Mouse (Mus musculus) thymus, postnatal 25 days (tissue): ENCODE measurements around the gene Lpcat3.
A peak's percentile ranks its signal among the peaks of the same experiment; 100 is the strongest.

Experiments
- DNase-seq: peaks from one replicate; pipeline ENCODE4 v3.0.0; 2022

Gene Lpcat3

GRCm38 (mm10) chr6:124708289-124708889, 45.6 kb downstream of the Lpcat3 start:
- no peak for DNase-seq

DNA sequence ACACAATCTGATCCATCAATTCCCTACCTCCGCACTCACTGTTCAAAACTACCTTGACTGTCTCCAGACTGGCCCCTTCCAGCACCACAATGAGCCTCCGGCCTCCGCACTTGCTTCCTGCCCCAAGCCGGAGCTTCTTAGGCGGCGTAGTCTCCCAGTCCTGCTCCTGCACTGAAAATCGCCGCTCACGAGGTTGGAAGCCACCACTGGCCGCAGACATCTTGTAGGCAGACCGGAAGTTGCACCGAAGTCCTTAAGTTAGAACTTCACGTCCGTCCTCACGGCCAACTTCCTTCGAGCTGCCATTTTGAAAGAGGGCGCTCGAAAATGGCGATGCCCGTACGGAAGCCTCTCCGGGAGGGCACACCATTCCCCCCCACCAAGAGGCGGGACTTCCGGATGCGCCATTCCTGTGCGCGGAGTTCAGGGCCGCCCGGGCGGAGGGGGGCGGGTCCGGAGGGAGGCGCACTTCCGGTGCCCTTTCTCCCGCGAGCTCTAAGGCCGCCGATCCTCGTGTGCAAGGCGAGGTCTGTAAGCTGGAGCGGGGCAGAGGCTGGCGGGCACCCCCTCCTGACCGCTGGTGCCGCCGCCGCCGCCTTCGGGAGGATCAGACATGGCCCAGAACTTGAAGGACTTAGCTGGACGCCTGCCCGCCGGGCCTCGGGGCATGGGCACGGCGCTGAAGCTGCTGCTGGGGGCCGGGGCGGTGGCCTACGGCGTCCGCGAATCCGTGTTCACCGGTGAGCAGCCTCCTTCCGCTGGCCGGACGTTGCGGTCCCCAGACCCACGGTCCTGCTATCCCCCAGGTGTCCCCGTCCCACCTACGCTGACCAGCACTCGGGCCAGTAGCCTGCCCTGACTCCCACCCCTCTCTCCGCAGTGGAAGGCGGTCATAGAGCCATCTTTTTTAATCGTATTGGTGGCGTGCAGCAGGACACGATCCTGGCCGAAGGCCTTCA, 49.3 kb downstream of the Lpcat3 start, which contains the start of the genes Emg1 and Phb2:
Emg1 (minus strand) TSS at position 355 of the 959 bp plus-strand sequence.
Phb2 (plus strand) TSS at position 513 of the 959 bp plus-strand sequence.
- DNase-seq = peak; percentile 98

- DNase-seq = no peak
Measured at GRCm38 (mm10) chr6:124712918-124713317, 50.1 kb downstream of the Lpcat3 start.

DNA sequence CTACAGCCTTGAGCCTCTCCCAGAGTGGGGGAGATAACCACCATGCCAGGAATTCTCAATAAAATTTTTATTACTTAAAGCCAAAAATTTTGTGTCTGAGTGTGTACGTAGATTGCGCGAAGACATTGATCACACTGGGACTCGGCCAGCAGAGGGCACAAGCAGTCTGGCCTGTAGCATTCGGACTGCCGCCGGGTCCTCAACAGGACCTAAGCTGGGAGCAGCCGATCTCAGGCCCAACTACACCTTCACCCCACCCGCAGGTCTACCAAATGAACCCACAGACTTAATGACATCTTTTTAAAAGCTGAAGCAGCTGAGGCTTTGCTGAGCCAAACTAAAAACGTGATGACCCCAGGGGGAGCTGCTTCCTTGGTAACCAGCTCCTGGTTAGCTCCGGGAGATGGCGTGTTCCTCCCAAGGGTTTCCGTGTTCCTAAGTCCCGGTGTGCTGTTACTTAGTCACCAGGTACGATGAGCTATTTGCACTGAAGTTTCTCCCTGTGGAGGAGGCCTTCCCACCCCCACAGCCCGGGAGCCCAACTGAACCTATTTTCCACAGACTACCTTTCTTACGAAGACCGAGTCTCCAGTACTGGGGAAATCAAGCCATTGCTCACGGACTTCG, 54.1 kb downstream of the Lpcat3 start:
- DNase-seq = peak; percentile 62

GRCm38 (mm10) chr6:124717968-124718367, 55.1 kb downstream of the Lpcat3 start:
- no peak for DNase-seq

- DNase-seq = no peak
Measured at GRCm38 (mm10) chr6:124718703-124719102, 55.9 kb downstream of the Lpcat3 start.

- no peak for DNase-seq
Measured at GRCm38 (mm10) chr6:124719354-124719978, 56.6 kb downstream of the Lpcat3 start.

DNA sequence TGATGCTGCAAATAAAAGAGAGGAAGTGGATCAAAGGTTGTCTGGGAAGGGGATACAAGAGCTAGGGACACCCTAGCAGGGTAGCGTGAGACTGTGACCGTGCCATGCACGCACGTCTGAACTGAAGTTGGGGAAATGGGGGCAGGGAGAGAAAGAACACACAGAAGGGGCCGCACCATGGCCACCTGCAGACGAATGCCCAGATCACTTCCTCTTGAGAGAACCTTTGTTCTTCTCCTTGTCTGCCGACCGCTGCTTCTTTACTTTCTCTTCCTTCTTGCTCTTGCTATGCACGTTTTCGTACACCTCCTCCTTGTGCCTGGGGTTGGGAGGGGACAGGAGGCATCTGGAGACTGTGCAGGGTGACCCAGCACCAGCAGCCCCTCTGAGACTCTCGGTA, 58.1 kb downstream of the Lpcat3 start:
- peak; percentile 59 for DNase-seq

DNA sequence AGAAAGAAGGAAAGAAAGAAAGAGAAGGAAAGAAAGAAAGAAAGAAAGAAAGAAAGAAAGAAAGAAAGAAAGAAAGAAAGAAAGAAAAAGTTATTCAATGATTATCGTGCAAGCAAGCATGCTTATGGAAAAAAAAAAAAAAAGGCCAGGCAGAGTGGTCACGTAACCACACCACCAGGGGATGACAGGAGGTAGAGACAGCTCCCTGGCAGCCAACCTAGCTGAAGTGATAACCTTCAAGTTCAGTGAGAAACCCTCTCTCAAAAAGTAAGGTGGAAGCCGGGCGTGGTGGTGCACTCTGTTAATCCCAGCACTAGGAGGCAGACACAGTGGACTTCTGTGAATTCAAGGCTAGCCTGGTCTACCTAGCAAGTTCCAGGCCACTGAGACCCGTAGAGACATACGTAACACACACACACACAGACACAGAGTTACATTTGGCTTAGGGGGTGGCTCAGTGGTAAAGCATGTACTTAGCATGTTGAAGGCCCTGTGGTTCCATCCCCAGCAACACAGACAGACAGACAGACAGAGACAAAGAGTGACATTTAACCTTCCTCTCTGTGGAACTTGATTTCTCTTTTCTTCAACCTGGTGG, 60.1 kb downstream of the Lpcat3 start:
- DNase-seq = no peak

DNA sequence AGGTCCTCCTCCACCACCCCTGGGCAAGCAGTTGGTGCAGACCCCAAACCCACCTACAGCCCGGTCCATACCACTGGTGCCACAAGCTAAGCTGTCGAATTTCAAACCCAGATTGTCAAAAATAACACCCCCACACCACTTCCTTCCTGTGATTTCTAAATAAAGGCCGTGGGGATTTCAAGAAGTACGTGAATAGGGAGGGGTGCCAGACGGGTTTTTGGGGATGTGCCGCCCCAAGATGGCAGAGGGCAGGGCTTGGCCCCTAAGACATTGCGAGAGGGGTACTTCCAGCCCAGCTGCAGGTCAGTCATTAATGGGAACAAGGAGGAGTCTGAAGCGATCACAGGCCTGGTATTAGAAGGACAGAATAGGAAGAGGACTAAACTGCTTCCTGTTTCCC, 60.7 kb downstream of the Lpcat3 start:
- DNase-seq = no peak

DNA sequence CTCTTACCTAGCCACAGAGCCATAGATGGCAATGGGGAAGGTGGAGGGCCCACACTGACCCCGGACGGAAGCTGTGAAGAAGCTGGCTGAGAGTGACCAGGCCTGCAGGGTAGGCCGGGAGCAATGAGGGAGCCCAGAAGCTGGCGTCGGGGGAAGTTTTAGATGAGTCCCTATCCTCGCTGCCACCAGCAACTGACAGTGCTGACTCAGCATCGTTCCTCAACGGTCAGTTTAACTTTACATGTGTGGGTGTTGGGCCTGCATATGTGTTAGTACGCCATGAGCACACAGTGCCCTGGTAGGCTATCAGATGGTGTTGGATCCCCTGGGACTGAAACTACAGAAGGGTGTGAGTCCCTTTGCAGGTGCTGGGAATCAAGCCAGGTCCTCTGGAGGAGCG, 61.6 kb downstream of the Lpcat3 start:
- DNase-seq = no peak

DNA sequence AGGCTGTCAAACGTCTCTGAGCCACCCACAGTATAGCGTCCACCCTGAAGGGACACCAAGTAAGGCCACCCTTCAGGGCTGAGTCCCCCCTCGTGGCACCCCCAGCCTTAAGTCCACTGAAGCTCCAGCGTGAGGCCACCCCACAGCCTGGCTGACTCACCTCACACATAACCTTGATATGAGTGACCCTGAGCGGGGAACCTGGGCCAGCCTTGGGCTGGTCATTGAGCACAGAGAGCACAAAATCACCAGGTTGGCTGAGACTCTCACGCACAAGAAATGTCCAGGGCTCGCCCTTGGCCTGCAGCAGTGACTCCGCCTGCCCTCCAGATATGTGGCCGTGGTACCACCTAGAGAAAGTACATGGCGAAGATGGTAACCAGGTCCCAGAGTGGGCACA, 65.8 kb downstream of the Lpcat3 start:
- no peak for DNase-seq

DNA sequence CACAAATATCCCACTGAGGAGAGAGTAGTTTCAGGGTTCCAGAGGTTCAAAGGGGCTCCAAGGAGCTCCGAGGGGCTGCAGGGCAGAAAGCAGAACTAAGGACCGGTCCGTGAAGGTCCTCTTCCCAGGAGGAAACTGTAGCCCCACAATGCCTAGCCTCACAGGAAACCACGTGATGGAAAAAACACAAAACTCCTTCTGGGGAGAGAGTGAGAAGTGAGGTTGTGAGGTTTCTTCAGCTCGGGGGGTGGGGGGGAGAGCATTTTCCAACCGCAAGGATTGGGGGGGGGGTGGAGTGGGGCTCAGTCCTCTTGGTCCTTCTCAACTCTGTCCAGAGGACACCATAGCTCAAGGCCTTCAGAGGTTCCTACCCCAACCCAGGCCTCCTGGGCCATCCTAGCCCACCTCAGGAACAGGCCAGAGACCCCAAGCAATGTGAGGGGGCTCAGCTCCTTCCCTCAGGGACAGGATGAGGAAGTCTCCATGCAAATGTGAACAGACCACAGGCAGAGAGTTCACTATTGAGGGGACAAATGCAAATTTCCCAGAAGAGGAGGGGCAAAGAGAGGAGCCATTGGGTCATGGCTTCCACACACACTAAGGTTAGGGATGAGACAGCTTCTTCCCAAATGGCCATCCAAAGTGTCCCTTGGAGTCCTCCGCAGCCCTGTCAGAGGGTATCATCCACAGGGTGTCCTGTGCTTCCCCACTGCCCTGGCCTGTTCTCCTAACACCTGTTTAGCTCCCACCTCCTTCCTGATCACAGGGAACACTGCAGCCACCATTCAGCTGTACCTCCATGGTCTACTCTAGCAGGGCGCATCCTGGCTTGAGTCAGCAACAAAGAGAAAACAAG, 67.3 kb downstream of the Lpcat3 start:
- DNase-seq = peak; percentile 56

- DNase-seq = no peak
Measured at GRCm38 (mm10) chr6:124731038-124731437, 68.2 kb downstream of the Lpcat3 start.

- DNase-seq = peak; percentile 88
Measured at GRCm38 (mm10) chr6:124732476-124733370, 69.9 kb downstream of the Lpcat3 start.

DNA sequence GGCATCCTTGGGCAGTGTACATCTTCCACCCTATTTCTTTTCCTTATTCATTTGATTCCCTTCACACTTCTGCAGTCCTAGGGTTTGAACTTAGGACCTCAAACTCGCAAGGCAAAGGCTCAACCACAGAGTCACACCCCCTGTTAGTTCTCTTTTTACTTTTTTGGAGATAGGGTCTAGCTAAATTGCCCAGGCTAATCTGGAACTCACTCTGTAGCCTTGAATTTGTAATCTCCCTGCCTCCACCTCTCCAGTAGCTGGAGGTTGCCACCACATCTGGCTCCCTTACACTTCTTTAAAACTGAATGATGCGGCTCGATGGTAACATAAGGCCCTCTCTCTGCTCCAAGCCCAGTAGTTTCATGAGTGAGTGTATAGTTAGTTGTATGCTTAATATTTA, 71.6 kb downstream of the Lpcat3 start:
- no peak for DNase-seq

GRCm38 (mm10) chr6:124737040-124737439, 74.2 kb downstream of the Lpcat3 start:
- DNase-seq = no peak

DNA sequence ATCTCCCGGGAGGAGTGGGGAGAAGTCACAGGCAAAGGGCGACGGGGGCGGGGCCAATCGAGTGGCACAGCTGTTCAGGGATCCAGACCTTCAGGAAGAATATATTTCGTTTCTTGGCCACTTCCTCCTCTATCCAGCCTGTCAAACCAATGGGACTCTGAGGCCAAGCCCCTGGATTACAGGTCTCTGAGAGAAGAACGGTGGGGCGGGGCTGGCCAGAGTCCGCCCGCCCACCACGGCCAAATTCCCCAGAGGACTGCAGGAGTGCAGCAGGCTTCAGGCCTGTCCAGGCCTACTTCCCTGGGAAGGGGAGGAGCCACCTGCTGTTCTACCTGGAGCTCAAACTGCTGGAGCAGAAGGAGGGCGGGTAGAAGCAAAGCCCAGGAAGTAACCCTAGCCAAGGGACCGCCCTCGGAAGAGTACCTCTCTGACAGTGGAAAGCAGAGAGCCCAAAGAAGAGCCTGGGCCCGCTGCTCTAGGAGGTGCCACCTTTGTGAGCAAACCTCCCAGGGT, 75.7 kb downstream of the Lpcat3 start, which contains the start of gene Ptpn6:
Ptpn6 (minus strand) TSS at position 204 of the 513 bp plus-strand sequence.
- DNase-seq = peak; percentile 58

GRCm38 (mm10) chr6:124739231-124739796, 76.5 kb downstream of the Lpcat3 start:
- DNase-seq = no peak
